Mouse (Mus musculus) ES-Bruce4 (cell line): ENCODE measurements around the gene Gm38392. TPM values are rescaled to one million over a fixed set of nuclear protein-coding genes. Genes with fewer than 3 reads are reported as not detected.

Source experiments
- H3K27ac ChIP-seq: 2 replicates; pipeline ENCODE4 v1.5.1; 2012; ENCODE audit warnings: low read length, inconsistent platforms; ENCODE audit not compliant: insufficient read depth
- H3K27me3 ChIP-seq: 2 replicates; pipeline ENCODE4 v1.6.1; 2012; ENCODE audit warnings: mild to moderate bottlenecking, low read length, inconsistent platforms; ENCODE audit not compliant: control insufficient read depth, poor library complexity, insufficient read depth, severe bottlenecking
- H3K36me3 ChIP-seq: 2 replicates; pipeline ENCODE4 v1.6.1; 2012; ENCODE audit warnings: inconsistent platforms, mild to moderate bottlenecking, low read length, moderate library complexity; ENCODE audit not compliant: control insufficient read depth, poor library complexity, insufficient read depth, severe bottlenecking
- H3K4me1 ChIP-seq: one replicate; pipeline ENCODE4 v1.8.1; 2011; ENCODE audit warnings: low read length; ENCODE audit not compliant: control insufficient read depth, insufficient read depth
- H3K4me3 ChIP-seq: 2 replicates; pipeline ENCODE4 v1.5.1; 2011; ENCODE audit warnings: low read depth, mild to moderate bottlenecking, low read length
- H3K9ac ChIP-seq: 2 replicates; pipeline ENCODE4 v1.6.1; 2012; ENCODE audit warnings: low read depth, mild to moderate bottlenecking, inconsistent platforms; ENCODE audit not compliant: poor library complexity, severe bottlenecking
- H3K9me3 ChIP-seq: replicated peaks from 2 replicates; pipeline ENCODE4 v1.6.1; 2012; ENCODE audit warnings: mild to moderate bottlenecking, low read length, inconsistent platforms; ENCODE audit not compliant: control insufficient read depth, poor library complexity, insufficient read depth, severe bottlenecking
- CTCF ChIP-seq: IDR thresholded peaks from one replicate; pipeline ENCODE4 v1.8.1; 2011; ENCODE audit warnings: low read depth, low read length
- EP300 ChIP-seq: IDR thresholded peaks from 2 replicates; pipeline ENCODE4 v1.6.1; 2011; ENCODE audit warnings: low read depth, low read length; ENCODE audit not compliant: insufficient read depth
- POLR2A ChIP-seq: IDR thresholded peaks from one replicate; pipeline ENCODE4 v1.8.1; 2011; ENCODE audit warnings: low read length; ENCODE audit not compliant: insufficient read depth
- polyA plus RNA-seq: library from polyadenylated mRNA; stranded (reverse); fragments of >200 nt; gene quantifications from 2 replicates; pipeline ENCODE4 v1.2.4, GENCODE M21; 2011; ENCODE audit warnings: low read depth; ENCODE audit not compliant: missing spikeins, insufficient read depth, insufficient read length

Gm38392 gene
- polyA plus RNA-seq, 1 experiment: 0.72 TPM

DNA sequence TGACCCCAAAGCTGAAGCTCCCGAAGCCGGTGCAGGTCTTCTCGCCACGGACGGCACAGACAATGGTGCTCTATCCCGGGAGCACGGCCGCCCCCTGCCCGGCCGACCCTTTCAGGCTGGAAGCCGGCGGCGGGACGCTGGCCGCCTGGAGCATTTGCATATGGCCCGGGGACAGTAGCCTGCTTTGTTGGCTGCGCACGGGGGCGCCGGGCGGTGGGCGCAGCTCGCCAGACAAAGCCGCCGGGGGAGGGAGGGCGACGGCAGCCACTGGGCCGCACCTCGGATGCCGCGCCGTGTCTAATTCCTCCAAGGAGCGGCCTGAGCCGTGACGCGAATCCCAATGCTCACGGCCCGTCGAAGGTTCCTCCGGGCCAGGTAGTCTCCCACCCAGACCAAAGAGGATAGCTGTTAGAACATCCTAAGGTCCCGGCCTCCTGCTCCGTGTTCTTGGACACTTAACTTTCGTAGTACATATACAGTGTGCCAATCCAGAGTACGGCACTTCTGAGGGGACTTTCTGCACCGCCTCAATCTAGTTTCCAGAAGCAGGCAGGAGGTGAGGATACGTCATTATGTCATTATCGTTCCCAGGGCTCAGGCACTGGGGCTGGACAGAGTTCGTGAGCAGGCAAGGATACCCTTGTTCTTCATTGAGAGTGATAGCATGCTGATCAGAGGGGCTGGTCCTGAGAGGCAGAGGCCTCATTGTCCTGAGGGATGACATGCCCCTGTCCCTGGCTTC, 45.8 kb downstream of the Gm38392 start:
- Histone ChIP-seq H3K9me3 (no peaks in the 10 kb centered on the region), H3K36me3 (no peaks in the 10 kb centered on the region), H3K4me1 (peaks cover 2% of the 10 kb centered on the region), H3K27ac (no peak overlapping the region), H3K9ac (peak overlapping the region; percentile 16; the same call in 1 of the 2 replicates), H3K27me3 (no peaks in the 10 kb centered on the region; the same call in 1 of the 2 replicates), H3K4me3 (peak overlapping the region; percentile 24)
- no peak for TF ChIP-seq CTCF
- no peak for TF ChIP-seq POLR2A
- no peak for TF ChIP-seq EP300

- Histone ChIP-seq H3K27ac (no peak overlapping the region), H3K4me1 (peaks cover 2% of the 10 kb centered on the region), H3K9me3 (no peaks in the 10 kb centered on the region), H3K9ac (no peak overlapping the region), H3K4me3 (no peak overlapping the region), H3K27me3 (no peaks in the 10 kb centered on the region; the same call in 1 of the 2 replicates), H3K36me3 (no peaks in the 10 kb centered on the region)
- TF ChIP-seq POLR2A (no peak), CTCF (no peak), EP300 (no peak)
These were observed 47.6 kb downstream of the Gm38392 start for GRCm38 (mm10) chr3:88239446-88239845.

DNA sequence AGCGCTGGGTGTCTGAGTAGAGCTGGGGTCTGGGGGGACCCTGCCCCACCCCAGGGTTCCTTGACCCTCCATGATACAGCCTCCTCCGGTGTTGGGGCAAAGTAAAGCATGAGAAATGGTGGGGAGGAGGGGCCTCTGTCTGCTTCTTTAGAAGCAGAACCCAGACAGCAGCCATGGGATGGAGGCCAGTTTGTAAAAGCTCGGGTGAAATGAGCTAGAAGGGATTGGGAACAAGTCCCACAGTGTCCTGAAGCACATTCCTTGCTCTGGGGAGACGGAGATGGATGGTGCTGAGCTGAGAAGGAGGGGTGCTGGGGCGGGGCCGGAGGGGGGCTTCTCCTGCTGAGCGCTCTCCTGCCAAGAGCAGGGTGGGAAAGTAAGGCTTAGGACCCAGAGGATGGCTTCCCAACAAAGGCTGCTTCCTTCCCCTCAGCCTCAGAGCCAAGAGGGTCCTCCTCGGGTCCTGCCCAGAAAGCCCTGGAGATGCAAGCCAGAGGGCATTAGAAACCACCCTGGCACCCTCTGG, 48.1 kb downstream of the Gm38392 start:
- TF ChIP-seq POLR2A (no peak), CTCF (no peak), EP300 (no peak)
- no peak overlapping the region for H3K4me3 ChIP-seq
- no peak overlapping the region for H3K9ac ChIP-seq
- H3K36me3 ChIP-seq: no peaks in the 10 kb centered on the region
- peaks cover 2% of the 10 kb centered on the region for H3K4me1 ChIP-seq
- no peak overlapping the region for H3K27ac ChIP-seq
- H3K27me3 ChIP-seq: no peaks in the 10 kb centered on the region; the same call in 1 of the 2 replicates
- no peaks in the 10 kb centered on the region for H3K9me3 ChIP-seq

- Histone ChIP-seq H3K36me3 (no peaks in the 10 kb centered on the region), H3K4me1 (peaks cover 2% of the 10 kb centered on the region), H3K9ac (no peak overlapping the region), H3K27me3 (no peaks in the 10 kb centered on the region; the same call in 1 of the 2 replicates), H3K9me3 (no peaks in the 10 kb centered on the region), H3K27ac (no peak overlapping the region), H3K4me3 (no peak overlapping the region)
- peak; percentile 31 for TF ChIP-seq CTCF
- TF ChIP-seq EP300: no peak
These were observed 49.3 kb downstream of the Gm38392 start for GRCm38 (mm10) chr3:88237556-88238194.

DNA sequence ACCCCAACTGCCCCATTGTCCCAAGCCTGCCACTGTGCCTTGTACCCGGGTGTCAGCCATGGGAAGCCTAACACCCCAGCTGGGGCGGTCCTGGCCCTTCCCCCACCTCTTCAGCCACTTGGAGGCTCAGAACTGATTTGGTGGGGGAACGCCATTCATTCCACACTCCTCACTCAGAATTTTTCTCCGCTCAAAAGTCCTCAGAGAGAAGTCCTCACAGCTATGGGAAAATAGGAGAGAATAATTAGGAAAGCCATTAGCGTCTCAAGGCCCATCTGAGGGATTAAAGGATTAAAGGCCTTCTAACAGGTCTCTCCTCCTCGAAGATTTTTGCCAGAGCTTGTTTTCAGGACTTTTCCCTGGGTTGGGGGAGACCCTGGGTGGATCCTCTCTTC, 49.9 kb downstream of the Gm38392 start:
- no peak for TF ChIP-seq EP300
- Histone ChIP-seq H3K27ac (no peak overlapping the region), H3K4me3 (no peak overlapping the region), H3K9ac (no peak overlapping the region), H3K9me3 (no peaks in the 10 kb centered on the region), H3K4me1 (peaks cover 2% of the 10 kb centered on the region), H3K27me3 (no peaks in the 10 kb centered on the region; the same call in 1 of the 2 replicates), H3K36me3 (no peaks in the 10 kb centered on the region)

DNA sequence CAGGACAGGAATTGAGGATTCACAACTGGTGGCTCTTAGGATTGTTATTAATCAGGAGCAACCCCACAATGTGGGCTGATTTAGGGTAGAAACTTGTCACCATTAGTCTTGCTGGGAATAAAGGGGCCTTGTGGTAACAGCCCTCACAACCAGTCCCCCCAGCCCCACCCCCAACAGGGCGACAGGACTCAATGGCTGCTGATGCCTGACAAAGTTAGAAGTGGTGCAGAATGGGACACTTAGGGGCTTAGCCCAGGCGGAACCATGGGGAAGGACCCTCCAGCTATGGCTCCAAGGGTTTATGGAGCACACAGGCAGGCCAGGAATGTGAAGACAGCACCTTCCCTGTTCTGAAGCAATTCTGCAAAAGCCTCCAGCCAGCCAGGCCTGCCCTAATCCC, 51.4 kb downstream of the Gm38392 start:
- H3K27me3 ChIP-seq: no peaks in the 10 kb centered on the region; the same call in 1 of the 2 replicates
- peaks cover 4% of the 10 kb centered on the region for H3K4me1 ChIP-seq
- no peak overlapping the region for H3K9ac ChIP-seq
- H3K9me3 ChIP-seq: no peaks in the 10 kb centered on the region
- H3K36me3 ChIP-seq: no peaks in the 10 kb centered on the region
- H3K27ac ChIP-seq: no peak overlapping the region
- TF ChIP-seq EP300: no peak
- TF ChIP-seq POLR2A: no peak
- no peak for TF ChIP-seq CTCF
- H3K4me3 ChIP-seq: no peak overlapping the region
